Mouse (Mus musculus): ENCODE measurements around the gene Cbr4.

The Cbr4 gene

DNA sequence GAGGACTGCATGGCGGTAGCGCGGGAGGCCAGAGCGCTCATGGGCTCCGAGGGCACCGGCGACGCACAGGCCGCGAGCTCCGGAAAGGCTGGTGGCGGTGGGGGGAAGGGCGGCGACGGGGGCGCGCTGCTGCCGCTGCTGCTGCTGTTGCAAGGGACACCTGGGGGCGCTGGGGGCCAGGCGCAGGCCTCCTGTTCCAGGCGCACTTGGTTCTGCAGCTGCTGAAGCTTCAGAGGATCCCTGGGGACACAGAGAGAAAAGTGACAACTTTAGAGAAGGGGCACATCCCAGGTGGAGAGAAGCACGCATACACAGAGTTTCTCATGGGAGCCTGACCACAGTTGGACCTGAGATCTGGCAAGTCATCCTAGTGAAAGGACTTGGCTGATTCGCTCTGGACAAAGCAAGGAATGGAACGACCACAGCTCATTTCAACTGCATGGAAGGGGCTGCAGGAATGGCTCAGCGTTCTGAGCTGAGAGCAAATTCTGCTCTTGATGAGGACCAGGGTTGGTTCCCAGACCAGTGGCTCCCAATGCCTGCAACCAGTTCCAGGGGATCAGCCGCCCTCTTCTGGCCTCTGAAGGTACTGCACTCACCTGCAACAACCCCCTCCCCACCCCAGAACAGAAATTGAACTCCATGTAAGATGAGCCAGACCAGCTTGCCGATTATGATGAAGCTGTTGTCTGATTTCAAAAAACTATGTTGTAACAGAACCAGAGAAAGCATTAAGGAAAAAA is 62.6 kb downstream of the Cbr4 start:
- no peak for DNase-seq (ENCODE audit: low spot score in 2 of 2)

DNA sequence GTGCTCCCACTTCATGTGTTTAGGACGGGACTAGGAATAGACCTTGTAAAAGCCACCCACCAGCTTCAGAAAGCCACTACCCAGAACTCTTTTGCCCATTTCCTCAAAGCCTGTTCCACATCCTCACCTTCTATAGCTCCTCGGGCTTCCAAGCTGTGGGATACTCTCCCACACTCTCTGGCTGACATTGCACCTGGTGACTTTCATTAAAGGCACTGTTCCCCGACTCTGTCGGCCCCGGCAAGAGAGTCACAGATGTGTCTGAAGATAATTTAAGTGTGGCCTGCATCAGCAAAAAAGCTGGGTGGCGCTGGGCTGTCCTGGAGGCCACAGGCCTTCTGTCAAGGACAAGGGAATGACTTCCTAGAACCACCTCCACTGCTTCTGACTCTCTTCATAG is 64.7 kb downstream of the Cbr4 start:
- DNase-seq (ENCODE audit: low spot score in 2 of 2): no peak

DNA sequence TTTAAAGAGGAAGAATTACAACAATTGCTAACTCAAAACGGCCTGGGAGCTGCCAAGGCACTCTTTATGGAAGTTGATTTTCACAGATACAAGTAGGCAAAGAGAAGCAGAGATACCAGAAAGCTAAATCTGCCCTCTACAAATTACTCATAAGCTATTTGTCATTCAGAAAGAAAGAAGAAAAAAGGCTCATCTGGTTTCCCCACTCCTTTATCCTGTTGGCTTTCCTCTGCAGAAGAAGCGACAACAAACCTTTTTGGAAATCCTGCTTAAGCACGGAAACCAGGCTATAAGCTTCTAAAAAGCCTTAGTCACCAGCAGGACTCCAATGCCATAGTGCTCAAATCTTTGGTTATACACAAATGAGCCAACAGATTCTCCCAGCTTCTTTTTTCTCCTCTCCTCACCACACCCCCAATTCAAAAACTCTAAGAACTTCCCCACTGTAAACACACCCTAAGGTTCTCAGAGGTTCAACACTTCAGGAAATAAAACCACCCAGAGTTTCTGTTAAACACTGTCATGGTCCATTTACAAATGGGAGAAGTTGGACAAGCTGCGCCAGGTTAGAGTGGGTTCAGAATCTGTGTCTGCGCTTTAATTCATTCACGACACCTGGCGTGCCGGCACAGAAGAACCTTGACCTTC is 65.3 kb downstream of the Cbr4 start:
- no peak for DNase-seq (ENCODE audit: low spot score in 2 of 2)

DNA sequence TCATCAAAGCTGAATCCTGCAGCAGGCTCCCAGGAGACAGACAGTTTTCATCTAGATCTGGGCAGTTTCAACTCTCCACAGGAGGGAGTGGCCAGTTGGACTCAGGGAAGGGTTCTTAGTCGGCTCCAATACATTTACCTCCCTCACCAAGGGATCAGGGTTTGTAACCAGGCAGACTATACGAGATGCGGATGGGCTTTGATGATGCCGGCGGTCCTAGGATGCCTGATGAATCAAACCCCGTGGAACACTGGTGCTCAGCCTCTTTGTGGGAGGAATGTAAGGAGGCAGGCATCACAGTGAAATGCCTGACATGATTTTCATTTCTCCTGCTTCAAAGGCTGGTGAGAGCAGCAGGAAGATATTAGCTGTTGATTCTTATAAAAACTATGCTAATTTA is 67.8 kb downstream of the Cbr4 start:
- no peak for DNase-seq (ENCODE audit: low spot score in 2 of 2)

DNA sequence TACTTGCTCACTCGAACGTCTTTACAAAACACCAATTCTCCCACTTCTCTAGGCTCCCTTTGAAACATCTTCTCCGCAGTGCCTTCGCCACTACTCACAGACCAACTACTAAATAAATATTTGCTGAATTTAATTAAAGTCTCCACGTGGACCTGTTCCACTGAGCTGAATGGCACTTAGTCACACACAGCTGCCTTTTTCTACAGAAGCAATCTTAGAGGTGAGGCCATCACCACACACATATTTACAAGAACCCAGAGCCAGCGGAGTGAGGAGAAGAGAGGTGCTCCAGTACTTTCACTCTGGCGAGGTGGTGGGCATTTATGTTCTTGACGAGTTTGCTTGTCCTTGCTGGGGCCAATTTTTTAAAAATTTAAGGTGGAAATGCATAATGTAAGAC is 68.7 kb downstream of the Cbr4 start:
- DNase-seq (ENCODE audit: low spot score in 2 of 2): no peak
